Mouse (Mus musculus) MEL (cell line): Measurements from ENCODE around the gene Aff1. TPM values are rescaled to one million over a fixed set of nuclear protein-coding genes. Genes with fewer than 3 reads are reported as not detected.
A peak's percentile ranks its signal among the peaks of the same experiment; 100 is the strongest.

ENCODE experiments used
- DNase-seq: peaks from one replicate; pipeline ENCODE4 v3.0.0; 2011; ENCODE audit warnings: low read depth, low spot score
- H3K27ac ChIP-seq: 2 replicates; pipeline ENCODE4 v1.5.1; 2012; ENCODE audit warnings: low read depth, mild to moderate bottlenecking, control low read depth, low read length, moderate library complexity; ENCODE audit not compliant: control insufficient read depth
- H3K27me3 ChIP-seq, 2 experiments: fragments of 150-350 bp in 1 of 2; sonication (generic) in 1 of 2; 2 replicates each; pipeline ENCODE4 v1.6.1; 2012; ENCODE audit warnings: low read length in 2 of 2, mild to moderate bottlenecking in 2 of 2, improper control_type of control experiment in 1 of 2, moderate library complexity in 1 of 2; ENCODE audit not compliant: insufficient read depth in 2 of 2, control insufficient read depth in 1 of 2
- H3K36me3 ChIP-seq, 2 experiments: 2 replicates each; pipeline ENCODE4 v1.6.1; 2012 to 2014; ENCODE audit warnings: low read length in 2 of 2, improper control_type of control experiment in 1 of 2, inconsistent platforms in 1 of 2, mild to moderate bottlenecking in 1 of 2; ENCODE audit not compliant: insufficient read depth in 2 of 2, control insufficient read depth in 1 of 2
- H3K4me1 ChIP-seq, 2 experiments: fragments of 150-350 bp in 1 of 2; sonication (generic) in 1 of 2; 2 replicates each; pipeline ENCODE4 v1.6.1; 2012; ENCODE audit warnings: low read length in 2 of 2, improper control_type of control experiment in 1 of 2, mild to moderate bottlenecking in 1 of 2; ENCODE audit not compliant: insufficient read depth in 2 of 2, control insufficient read depth in 1 of 2
- H3K4me3 ChIP-seq, 2 experiments: fragments of 150-350 bp in 1 of 2; sonication (generic) in 1 of 2; 2 replicates each; pipeline ENCODE4 v1.5.1; 2012; ENCODE audit warnings: low read depth in 2 of 2, low read length in 2 of 2, mild to moderate bottlenecking in 2 of 2, moderate library complexity in 2 of 2, control low read depth in 1 of 2, improper control_type of control experiment in 1 of 2; ENCODE audit not compliant: control insufficient read depth in 1 of 2, insufficient read depth in 1 of 2
- H3K79me2 ChIP-seq: 2 replicates; pipeline ENCODE4 v1.6.1; 2012; ENCODE audit warnings: mild to moderate bottlenecking, low read length, moderate library complexity; ENCODE audit not compliant: control insufficient read depth, poor library complexity, insufficient read depth
- H3K9ac ChIP-seq: 2 replicates; pipeline ENCODE4 v1.6.1; 2012; ENCODE audit warnings: low read depth, mild to moderate bottlenecking, control low read depth, low read length, moderate library complexity; ENCODE audit not compliant: control insufficient read depth, poor library complexity, severe bottlenecking
- H3K9me3 ChIP-seq: fragments of 150-350 bp; sonication (generic); replicated peaks from 2 replicates; pipeline ENCODE4 v1.6.1; 2012; ENCODE audit warnings: mild to moderate bottlenecking, low read length, improper control_type of control experiment, moderate library complexity; ENCODE audit not compliant: insufficient read depth
- CHD1 ChIP-seq: IDR thresholded peaks from 2 replicates; pipeline ENCODE4 v1.6.1; 2012; ENCODE audit warnings: low read depth, mild to moderate bottlenecking, inconsistent platforms, low read length, improper control_type of control experiment
- CTCF ChIP-seq, 3 experiments: IDR thresholded peaks in 2 of 3; conservative IDR thresholded peaks in 1 of 3; 2 replicates each; pipeline ENCODE4 v1.5.1; 2011 to 2012; ENCODE audit warnings: low read length in 3 of 3, low read depth in 2 of 3, mild to moderate bottlenecking in 2 of 3, improper control_type of control experiment in 1 of 3, inconsistent platforms in 1 of 3, mixed read lengths in 1 of 3, moderate library complexity in 1 of 3; ENCODE audit not compliant: control insufficient read depth in 1 of 3, insufficient read depth in 1 of 3, poor library complexity in 1 of 3, severe bottlenecking in 1 of 3
- ELF1 ChIP-seq: IDR thresholded peaks from 2 replicates; pipeline ENCODE4 v1.6.1; 2014; ENCODE audit warnings: low read depth, mild to moderate bottlenecking, inconsistent platforms, low read length, improper control_type of control experiment, moderate library complexity
- EP300 ChIP-seq, 2 experiments: IDR thresholded peaks; 2 replicates each; pipeline ENCODE4 v1.6.1; 2011; ENCODE audit warnings: improper control_type of control experiment in 2 of 2, low read length in 2 of 2, low read depth in 1 of 2, mild to moderate bottlenecking in 1 of 2
- ETS1 ChIP-seq: IDR thresholded peaks from 2 replicates; pipeline ENCODE4 v1.6.1; 2012; ENCODE audit warnings: low read depth, mild to moderate bottlenecking, inconsistent platforms, low read length, improper control_type of control experiment, moderate library complexity
- GABPA ChIP-seq: IDR thresholded peaks from 2 replicates; pipeline ENCODE4 v1.6.1; 2012; ENCODE audit warnings: low read depth, mild to moderate bottlenecking, inconsistent platforms, low read length, improper control_type of control experiment, moderate library complexity
- GATA1 ChIP-seq: IDR thresholded peaks from 2 replicates; pipeline ENCODE4 v1.6.1; 2011; ENCODE audit warnings: low read depth, low read length, improper control_type of control experiment
- JUND ChIP-seq: IDR thresholded peaks from 2 replicates; pipeline ENCODE4 v1.6.1; 2011; ENCODE audit warnings: low read depth, mild to moderate bottlenecking, improper control_type of control experiment, low read length
- KAT2A ChIP-seq: conservative IDR thresholded peaks from 2 replicates; pipeline ENCODE4 v1.6.1; 2012; ENCODE audit warnings: low read depth, low read length, improper control_type of control experiment, inconsistent platforms
- MAZ ChIP-seq: IDR thresholded peaks from 2 replicates; pipeline ENCODE4 v1.6.1; 2012; ENCODE audit warnings: low read depth, mild to moderate bottlenecking, inconsistent platforms, low read length, improper control_type of control experiment
- MXI1 ChIP-seq: IDR thresholded peaks from 2 replicates; pipeline ENCODE4 v1.6.1; 2011; ENCODE audit warnings: mild to moderate bottlenecking, low read depth, low read length, improper control_type of control experiment
- MYB ChIP-seq: IDR thresholded peaks from 2 replicates; pipeline ENCODE4 v1.6.1; 2011; ENCODE audit warnings: mild to moderate bottlenecking, low read depth, low read length, improper control_type of control experiment
- MYC ChIP-seq: IDR thresholded peaks from 2 replicates; pipeline ENCODE4 v1.6.1; 2011; ENCODE audit warnings: low read depth, mild to moderate bottlenecking, low read length, improper control_type of control experiment, moderate library complexity
- NELFE ChIP-seq: IDR thresholded peaks from 2 replicates; pipeline ENCODE4 v1.6.1; 2011; ENCODE audit warnings: low read depth, low read length, improper control_type of control experiment
- NRF1 ChIP-seq: IDR thresholded peaks from 2 replicates; pipeline ENCODE4 v1.6.1; 2014; ENCODE audit warnings: low read depth, mild to moderate bottlenecking, inconsistent platforms, low read length, improper control_type of control experiment, moderate library complexity; ENCODE audit not compliant: poor library complexity, insufficient read depth, severe bottlenecking
- POLR2A ChIP-seq, 2 experiments: IDR thresholded peaks; 2 replicates each; pipeline ENCODE4 v1.6.1; 2011 to 2012; ENCODE audit warnings: low read length in 2 of 2, mild to moderate bottlenecking in 2 of 2, control low read depth in 1 of 2, improper control_type of control experiment in 1 of 2, low read depth in 1 of 2, moderate library complexity in 1 of 2; ENCODE audit not compliant: control insufficient read depth in 1 of 2, insufficient read depth in 1 of 2, poor library complexity in 1 of 2
- RAD21 ChIP-seq: IDR thresholded peaks from 2 replicates; pipeline ENCODE4 v1.6.1; 2011; ENCODE audit warnings: mild to moderate bottlenecking, low read depth, low read length, improper control_type of control experiment
- RCOR1 ChIP-seq: IDR thresholded peaks from 2 replicates; pipeline ENCODE4 v1.6.1; 2012; ENCODE audit warnings: low read depth, mild to moderate bottlenecking, inconsistent platforms, low read length, improper control_type of control experiment
- SIN3A ChIP-seq: IDR thresholded peaks from 2 replicates; pipeline ENCODE4 v1.6.1; 2012; ENCODE audit warnings: low read length, improper control_type of control experiment, inconsistent platforms
- SMC3 ChIP-seq: IDR thresholded peaks from 2 replicates; pipeline ENCODE4 v1.6.1; 2011; ENCODE audit warnings: low read depth, low read length, improper control_type of control experiment
- TAL1 ChIP-seq: IDR thresholded peaks from 2 replicates; pipeline ENCODE4 v1.6.1; 2012; ENCODE audit warnings: mild to moderate bottlenecking, inconsistent platforms, low read length, moderate library complexity, mixed read lengths
- TBP ChIP-seq: IDR thresholded peaks from 2 replicates; pipeline ENCODE4 v1.8.0; 2011; ENCODE audit warnings: low read depth, low read length, improper control_type of control experiment
- TCF12 ChIP-seq: IDR thresholded peaks from 2 replicates; pipeline ENCODE4 v1.6.1; 2014; ENCODE audit warnings: low read depth, mild to moderate bottlenecking, inconsistent platforms, low read length, improper control_type of control experiment, moderate library complexity
- USF1 ChIP-seq: IDR thresholded peaks from 2 replicates; pipeline ENCODE4 v1.6.1; 2014; ENCODE audit warnings: low read depth, mild to moderate bottlenecking, inconsistent platforms, low read length, improper control_type of control experiment, moderate library complexity
- USF2 ChIP-seq, 2 experiments: IDR thresholded peaks; 2 replicates each; pipeline ENCODE4 v1.6.1; 2011 to 2012; ENCODE audit warnings: improper control_type of control experiment in 2 of 2, low read length in 2 of 2, borderline replicate concordance in 1 of 2, inconsistent platforms in 1 of 2, low read depth in 1 of 2, mild to moderate bottlenecking in 1 of 2; ENCODE audit not compliant: insufficient read depth in 1 of 2
- ZC3H11A ChIP-seq: IDR thresholded peaks from 2 replicates; pipeline ENCODE4 v1.6.1; 2012; ENCODE audit warnings: low read depth, mild to moderate bottlenecking, inconsistent platforms, low read length, improper control_type of control experiment
- polyA plus RNA-seq, 2 experiments: library from polyadenylated mRNA; stranded (reverse) in 1 of 2; unstranded in 1 of 2; fragments of >175 nt in 1 of 2; fragments of >200 nt in 1 of 2; gene quantifications; 2 replicates each; pipeline versions ENCODE4 v1.2.1 to v1.2.4; 2012; ENCODE audit warnings: low replicate concordance in 2 of 2, low read depth in 1 of 2; ENCODE audit not compliant: insufficient read length in 2 of 2, insufficient read depth in 1 of 2, missing spikeins in 1 of 2
- total RNA-seq: library from RNA; depleted of rRNA; stranded (reverse); fragments of 300-350 nt; gene quantifications from 2 replicates; pipeline ENCODE4 v1.2.3, GENCODE M21; 2012

The Aff1 gene
- total and polyA plus RNA-seq, 3 experiments, result 5.4 to 13.4 TPM; not detected in 1

GRCm38 (mm10) chr5:103741992-103742391 is 49.8 kb downstream of the Aff1 start (continued):
- TF ChIP-seq GATA1 (peak; percentile 64), NELFE (no peak), SMC3 (no peak), MYC (no peak), RAD21 (no peak), CTCF (IDR thresholded peaks at IDR 0.05 in 2 of 3, conservative IDR thresholded peaks at IDR 0.05 in 1 of 3; ENCODE audit: control insufficient read depth in 1 of 3, insufficient read depth in 1 of 3, low read depth in 2 of 3, low read length in 3 of 3, poor library complexity in 1 of 3, severe bottlenecking in 1 of 3) (no peak), KAT2A (no peak), TBP (no peak)

GRCm38 (mm10) chr5:103744531-103744930 is 52.4 kb downstream of the Aff1 start:
- Histone ChIP-seq H3K9me3 (no peaks in the 10 kb centered on the region), H3K27ac (no peak overlapping the region), H3K27me3 (no peaks in the 10 kb centered on the region), H3K4me1 (peaks cover 5 to 37% of the 10 kb centered on the region in 2 experiments), H3K4me3 (no peak overlapping the region), H3K79me2 (no peaks in the 10 kb centered on the region), H3K9ac (no peak overlapping the region), H3K36me3 (peaks cover 0 to 30% of the 10 kb centered on the region in 2 experiments; a peak in 2 of 4 replicates)
- TF ChIP-seq MAZ (no peak), TCF12 (no peak), USF1 (no peak), ZC3H11A (no peak), ETS1 (no peak)
- DNase-seq, result no peak

GRCm38 (mm10) chr5:103745635-103746034 is 53.5 kb downstream of the Aff1 start:
- peaks cover 5 to 43% of the 10 kb centered on the region in 2 experiments for H3K4me1 ChIP-seq

More at GRCm38 (mm10) chr5:103745635-103746034, 53.5 kb downstream of the Aff1 start:
- Histone ChIP-seq H3K9ac (no peak overlapping the region), H3K4me3 (no peak overlapping the region), H3K27me3 (no peaks in the 10 kb centered on the region), H3K36me3 (peaks cover 0 to 37% of the 10 kb centered on the region in 2 experiments; a peak in 2 of 4 replicates), H3K79me2 (no peaks in the 10 kb centered on the region), H3K27ac (no peak overlapping the region), H3K9me3 (no peaks in the 10 kb centered on the region)
- TF ChIP-seq MXI1 (no peak), NRF1 (no peak), GABPA (no peak), GATA1 (peak; percentile 56), ZC3H11A (no peak), USF1 (no peak), SIN3A (peak; percentile 30; the same call in 1 of the 2 replicates), CTCF (IDR thresholded peaks at IDR 0.05 in 2 of 3, conservative IDR thresholded peaks at IDR 0.05 in 1 of 3; ENCODE audit: control insufficient read depth in 1 of 3, insufficient read depth in 1 of 3, low read depth in 2 of 3, low read length in 3 of 3, poor library complexity in 1 of 3, severe bottlenecking in 1 of 3) (no peak), EP300 (IDR thresholded peaks at IDR 0.05; ENCODE audit: low read depth in 1 of 2, low read length in 2 of 2) (peak; percentile 23 to 59; a peak in 2 of 4 replicates), TAL1 (0 out of 2 replicates have a peak, but pooled peaks have one; percentile 5), NELFE (no peak), POLR2A (IDR thresholded peaks at IDR 0.05; ENCODE audit: control insufficient read depth in 1 of 2, insufficient read depth in 1 of 2, low read depth in 1 of 2, low read length in 2 of 2, poor library complexity in 1 of 2) (no peak), RAD21 (no peak), RCOR1 (no peak), JUND (no peak), TCF12 (peak; percentile 30; the same call in 1 of the 2 replicates), MAZ (no peak), USF2 (IDR thresholded peaks at IDR 0.05; ENCODE audit: borderline replicate concordance in 1 of 2, insufficient read depth in 1 of 2, low read depth in 1 of 2, low read length in 2 of 2) (no peak), SMC3 (no peak), MYB (no peak), ELF1 (no peak), CHD1 (no peak)
- DNase-seq, result no peak
